Mouse (Mus musculus): ENCODE data around the gene Bicral. TPM values are rescaled to one million over a fixed set of nuclear protein-coding genes. Genes with fewer than 3 reads are reported as not detected.
A peak's percentile ranks its signal among the peaks of the same experiment; 100 is the strongest.
"Not testable (repeated sequence)": the region's sequence is repeated elsewhere in the genome, so short reads cannot be mapped to it uniquely, and the experiment has no call there.

The Bicral gene
- polyA plus RNA-seq, 1 experiment from 2014 or later = 4.0 TPM

DNA sequence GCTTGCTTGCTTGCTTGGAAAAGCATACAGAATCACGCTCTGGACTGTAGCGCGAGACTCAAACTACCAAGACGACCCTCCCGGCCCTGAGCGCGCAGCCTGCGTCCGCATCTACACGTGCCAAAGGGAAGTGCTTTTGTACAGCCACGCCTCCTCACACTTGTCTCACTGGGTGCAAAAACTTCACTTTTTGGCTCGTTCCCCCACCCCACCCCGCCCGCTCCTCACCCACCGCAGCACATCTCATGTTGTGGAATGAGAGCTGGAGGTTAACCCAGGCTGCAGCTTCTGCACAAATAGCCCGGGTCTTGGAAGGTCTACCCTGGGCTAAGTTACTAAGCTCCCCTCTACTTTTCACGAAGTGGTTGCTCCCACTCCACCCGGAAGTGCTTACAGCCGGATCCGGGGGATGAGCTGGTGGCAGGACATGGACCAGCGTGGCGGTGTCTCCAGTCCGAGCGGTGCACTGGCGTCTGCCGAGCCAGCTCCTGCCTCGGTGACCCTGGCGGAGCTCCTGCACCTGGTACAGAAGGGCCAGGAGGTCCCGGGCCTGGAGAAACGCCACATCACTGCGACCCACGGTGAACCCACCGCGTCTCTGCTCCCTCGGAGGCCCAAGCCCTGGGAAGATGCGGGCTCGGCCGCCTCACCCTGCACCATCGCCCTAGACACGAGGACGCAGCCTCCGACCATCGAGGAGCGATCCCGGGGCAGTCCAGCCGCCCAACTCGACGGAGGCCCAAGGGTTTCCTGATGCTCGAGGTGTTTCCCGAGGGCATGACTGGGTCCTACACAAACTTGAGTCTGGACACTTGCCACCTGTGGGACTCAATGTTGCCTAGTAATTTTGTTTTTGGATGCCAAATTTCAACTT, 85.6 kb downstream of the Bicral start, which contains the start of gene 2310039H08Rik:
Gene 2310039H08Rik (plus strand): TSS at position 232 of the 874 bp plus-strand sequence.
- H3K36me3 ChIP-seq = peaks cover 35% of the 10 kb centered on the region
- H3K4me3 ChIP-seq = peak within 1 kb of the TSS; percentile 85

GRCm38 (mm10) chr17:46772038-46772403, 86.3 kb downstream of the Bicral start:
- Histone ChIP-seq H3K36me3 (peaks cover 28% of the 10 kb centered on the region), H3K9me3 (replicated peaks) (no peaks in the 10 kb centered on the region), H3K9ac (peak overlapping the region; percentile 83), H3K27ac (ENCODE audit: poor library complexity, severe bottlenecking) (peak overlapping the region; percentile 68), H3K4me1 (replicated peaks) (peaks cover 17% of the 10 kb centered on the region), H3K27me3 (replicated peaks) (no peaks in the 10 kb centered on the region), H3K4me3 (peak overlapping the region; percentile 85), H3K4me2 (peak overlapping the region; percentile 82)
- WGBS = 8% methylated on average over 5 of the region's 5 CpGs
- ATAC-seq (ENCODE audit: insufficient number of reproducible peaks, low FRiP score) = no peak

More for the DNA sequence above, 85.6 kb downstream of the Bicral start, which contains the start of gene 2310039H08Rik:
- under 1% methylated on average over 50 of the region's 50 CpGs for WGBS
- ATAC-seq (ENCODE audit: insufficient number of reproducible peaks, low FRiP score) = peak; percentile 89
- H3K4me1 ChIP-seq (replicated peaks) = peaks cover 17% of the 10 kb centered on the region
- no peaks in the 10 kb centered on the region for H3K27me3 ChIP-seq (replicated peaks)
- no peaks in the 10 kb centered on the region for H3K9me3 ChIP-seq (replicated peaks)
- peak within 1 kb of the TSS; percentile 68 for H3K27ac ChIP-seq (ENCODE audit: poor library complexity, severe bottlenecking)
- H3K4me2 ChIP-seq = peak within 1 kb of the TSS; percentile 82
- peak within 1 kb of the TSS; percentile 83 for H3K9ac ChIP-seq

DNA sequence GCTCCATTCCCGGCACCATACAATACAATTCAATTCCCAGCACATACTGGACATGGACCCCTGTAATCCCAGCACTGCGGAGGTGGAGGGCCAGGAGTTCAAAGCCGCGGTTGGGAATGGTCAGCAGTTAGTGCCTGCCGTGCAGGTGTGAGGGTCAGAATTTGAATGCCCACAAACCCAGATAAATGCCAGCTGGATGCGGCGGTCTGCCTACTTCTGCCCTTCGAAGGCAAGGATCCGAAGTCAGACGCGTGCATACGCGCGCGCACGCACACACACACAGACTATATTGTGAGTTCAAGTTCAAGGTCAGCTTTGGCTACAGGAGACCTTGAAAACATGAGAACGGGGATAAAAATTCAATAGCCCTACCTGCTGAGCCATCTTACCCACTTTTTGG, 86.7 kb downstream of the Bicral start:
- WGBS = 56% methylated on average over 17 of the region's 17 CpGs
- peaks cover 17% of the 10 kb centered on the region for H3K4me1 ChIP-seq (replicated peaks)
- no peak overlapping the region for H3K27ac ChIP-seq (ENCODE audit: poor library complexity, severe bottlenecking)
- no peak for ATAC-seq (ENCODE audit: insufficient number of reproducible peaks, low FRiP score)
- no peaks in the 10 kb centered on the region for H3K9me3 ChIP-seq (replicated peaks)
- H3K4me3 ChIP-seq = peak overlapping the region; percentile 85
- H3K4me2 ChIP-seq = peak overlapping the region; percentile 82
- peak overlapping the region; percentile 83 for H3K9ac ChIP-seq
- peaks cover 24% of the 10 kb centered on the region for H3K36me3 ChIP-seq
- no peaks in the 10 kb centered on the region for H3K27me3 ChIP-seq (replicated peaks)

DNA sequence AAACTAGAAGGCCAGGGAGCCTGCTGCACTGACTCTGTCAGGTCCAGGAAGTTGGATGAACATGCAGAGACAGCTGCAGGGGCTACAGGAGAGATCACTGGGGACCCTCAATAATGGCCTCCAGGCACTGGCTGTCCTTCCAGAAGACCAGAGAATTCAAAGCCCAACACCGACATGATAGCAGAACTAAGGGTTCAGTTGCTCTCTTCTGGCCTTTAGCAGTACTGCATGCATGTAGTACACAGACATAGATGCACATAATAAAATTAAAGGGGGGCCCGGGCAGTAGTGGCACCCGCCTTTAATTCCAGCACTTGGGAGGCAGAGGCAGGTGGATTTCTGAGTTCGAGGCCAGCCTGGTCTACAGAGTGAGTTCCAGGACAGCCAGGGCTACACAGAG, 87.3 kb downstream of the Bicral start:
- Histone ChIP-seq H3K27me3 (replicated peaks) (no peaks in the 10 kb centered on the region), H3K9me3 (replicated peaks) (no peaks in the 10 kb centered on the region), H3K9ac (no peak overlapping the region), H3K4me3 (no peak overlapping the region), H3K4me2 (no peak overlapping the region), H3K4me1 (replicated peaks) (peaks cover 17% of the 10 kb centered on the region), H3K27ac (ENCODE audit: poor library complexity, severe bottlenecking) (no peak overlapping the region), H3K36me3 (peaks cover 18% of the 10 kb centered on the region)
- WGBS = 81% methylated on average over 4 of the region's 4 CpGs
- ATAC-seq (ENCODE audit: insufficient number of reproducible peaks, low FRiP score) = no peak

GRCm38 (mm10) chr17:46770546-46770945, 87.7 kb downstream of the Bicral start:
- H3K27ac ChIP-seq (ENCODE audit: poor library complexity, severe bottlenecking) = no peak overlapping the region
- no peak overlapping the region for H3K9ac ChIP-seq
- WGBS = 88% methylated on average over 11 of the region's 11 CpGs

DNA sequence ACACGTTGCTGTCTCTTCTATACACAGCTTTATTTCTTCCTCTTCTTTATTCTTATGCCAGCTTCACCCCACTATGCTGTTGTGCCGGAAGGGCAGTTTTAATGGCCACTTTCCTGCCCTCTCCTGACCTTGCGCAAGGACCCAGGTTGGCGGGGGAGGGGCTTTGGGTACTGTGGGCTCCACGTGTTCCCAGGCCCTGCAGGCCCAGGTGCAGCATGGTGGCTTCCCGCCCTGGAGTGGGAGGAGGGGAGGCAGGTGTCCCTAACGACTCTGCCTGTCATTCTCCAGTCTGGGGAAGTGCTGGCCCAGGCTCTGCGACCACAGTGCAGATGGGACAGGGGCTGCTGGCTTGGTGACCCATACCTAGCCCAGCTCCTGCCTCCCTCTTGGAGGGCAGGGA, 90.4 kb downstream of the Bicral start:
- H3K27ac ChIP-seq (ENCODE audit: poor library complexity, severe bottlenecking) = no peak overlapping the region
- no peak for ATAC-seq (ENCODE audit: insufficient number of reproducible peaks, low FRiP score)
- 59% methylated on average over 8 of the region's 8 CpGs for WGBS
- no peaks in the 10 kb centered on the region for H3K27me3 ChIP-seq (replicated peaks)
- H3K4me2 ChIP-seq = no peak overlapping the region
- no peaks in the 10 kb centered on the region for H3K36me3 ChIP-seq
- H3K9me3 ChIP-seq (replicated peaks) = no peaks in the 10 kb centered on the region
- H3K4me3 ChIP-seq = no peak overlapping the region
- H3K4me1 ChIP-seq (replicated peaks) = peaks cover 6% of the 10 kb centered on the region
- no peak overlapping the region for H3K9ac ChIP-seq

More at GRCm38 (mm10) chr17:46770546-46770945, 87.7 kb downstream of the Bicral start:
- Histone ChIP-seq H3K4me3 (no peak overlapping the region), H3K9me3 (replicated peaks) (no peaks in the 10 kb centered on the region), H3K36me3 (peaks cover 14% of the 10 kb centered on the region), H3K4me2 (no peak overlapping the region), H3K4me1 (replicated peaks) (peaks cover 17% of the 10 kb centered on the region), H3K27me3 (replicated peaks) (no peaks in the 10 kb centered on the region)
- no peak for ATAC-seq (ENCODE audit: insufficient number of reproducible peaks, low FRiP score)

DNA sequence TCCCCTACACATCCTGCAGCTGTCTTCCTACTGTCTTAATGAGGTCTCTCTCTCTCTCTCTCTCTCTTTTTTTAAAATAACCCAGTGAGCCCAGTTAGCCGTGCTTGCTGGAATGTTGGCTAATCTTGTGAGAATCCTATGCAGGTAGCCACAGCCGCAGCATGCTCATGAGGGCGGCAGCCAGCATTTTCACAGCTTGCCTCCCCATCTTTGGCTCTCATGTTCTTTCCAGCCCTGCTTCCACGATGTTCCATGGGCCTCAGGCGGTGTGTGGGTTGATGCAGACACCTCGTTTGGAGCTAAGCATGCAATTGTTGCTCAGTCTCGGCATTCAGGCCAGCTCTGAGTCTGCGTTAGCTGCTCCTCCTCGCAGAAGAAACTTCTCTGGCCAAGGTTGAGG, 93.4 kb downstream of the Bicral start:
- not testable (repeated sequence) for H3K9ac ChIP-seq; H3K4me3 ChIP-seq; H3K27me3 ChIP-seq (replicated peaks); ATAC-seq (ENCODE audit: insufficient number of reproducible peaks, low FRiP score); H3K9me3 ChIP-seq (replicated peaks); H3K36me3 ChIP-seq; H3K4me2 ChIP-seq; H3K4me1 ChIP-seq (replicated peaks); H3K27ac ChIP-seq (ENCODE audit: poor library complexity, severe bottlenecking)
- WGBS = 58% methylated on average over 9 of the region's 9 CpGs

- no peak within 1 kb of the TSS for H3K4me2 ChIP-seq
- no peaks in the 10 kb centered on the region for H3K9me3 ChIP-seq (replicated peaks)
- no peaks in the 10 kb centered on the region for H3K4me1 ChIP-seq (replicated peaks)
- no peak within 1 kb of the TSS for H3K4me3 ChIP-seq
- H3K27me3 ChIP-seq (replicated peaks) = no peaks in the 10 kb centered on the region
- no peak within 1 kb of the TSS for H3K9ac ChIP-seq
- H3K27ac ChIP-seq (ENCODE audit: poor library complexity, severe bottlenecking) = no peak within 1 kb of the TSS
- 50% methylated on average over 2 of the region's 2 CpGs for WGBS
- H3K36me3 ChIP-seq = no peaks in the 10 kb centered on the region
- ATAC-seq (ENCODE audit: insufficient number of reproducible peaks, low FRiP score) = no peak
Observed at GRCm38 (mm10) chr17:46763544-46763943, 94.7 kb downstream of the Bicral start, which contains the start of gene Ptcra. Gene Ptcra, minus strand, starts transcription at chr17:46763712.

DNA sequence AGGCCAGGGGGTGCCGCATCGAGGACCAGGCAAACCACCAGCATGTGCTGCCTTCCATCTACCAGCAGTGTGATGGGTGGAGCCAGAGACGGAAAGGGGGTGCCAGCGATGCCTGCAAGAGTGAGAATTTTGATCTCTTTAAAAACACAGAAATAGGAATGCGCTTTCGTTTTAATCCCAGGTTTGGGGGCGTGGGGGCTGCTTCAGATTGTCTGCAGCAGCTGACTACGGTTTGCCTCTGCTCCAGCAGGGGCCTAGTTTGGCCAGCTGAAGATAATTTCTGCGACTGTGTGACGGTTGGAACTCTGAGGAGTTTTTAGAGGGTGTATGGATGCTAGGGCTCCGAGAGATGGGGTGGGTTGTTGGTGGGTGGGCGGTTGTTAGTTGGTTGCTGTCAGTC, 99.5 kb downstream of the Bicral start:
- H3K4me2 ChIP-seq = no peak overlapping the region
- H3K9ac ChIP-seq = no peak overlapping the region

DNA sequence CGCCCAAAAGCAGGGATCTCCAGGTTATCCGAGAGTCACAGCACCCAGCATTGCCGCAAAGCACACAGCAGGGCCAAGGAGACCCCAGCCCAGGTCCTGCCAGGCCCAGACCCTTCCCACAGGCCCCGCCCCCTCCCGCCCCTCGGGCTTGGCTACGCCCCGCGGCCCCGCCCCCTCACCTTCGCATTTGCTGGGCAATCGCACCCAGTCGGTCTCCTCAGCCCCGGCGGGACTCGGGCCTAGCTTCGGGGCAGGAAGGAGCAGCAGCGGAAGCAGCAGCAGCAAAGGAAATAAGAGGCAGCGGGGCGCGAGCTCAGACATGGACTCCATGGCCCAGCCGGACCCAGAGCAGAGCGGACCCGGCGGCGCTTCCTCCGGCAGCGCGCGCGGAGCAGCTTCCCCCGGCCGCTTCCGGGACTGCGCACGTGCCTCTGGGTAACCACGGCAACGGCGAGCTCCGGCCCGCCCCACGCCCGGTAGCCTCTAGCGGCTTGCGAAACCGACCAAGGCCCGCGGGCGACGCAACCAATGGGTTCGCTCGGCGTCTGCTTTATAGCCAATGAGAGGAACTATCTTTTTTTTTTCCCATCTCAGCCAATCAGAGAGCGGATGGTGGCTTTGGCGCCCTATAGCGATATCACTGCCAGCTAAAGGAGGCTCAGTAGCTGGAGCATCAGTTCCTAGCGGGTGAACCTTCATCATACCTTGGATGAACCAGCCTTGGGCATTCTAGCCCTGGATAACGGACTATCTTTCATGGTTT, 106.3 kb downstream of the Bicral start, which contains the start of gene Cnpy3:
Gene Cnpy3 (minus strand): TSS at position 421 of the 763 bp plus-strand sequence.
- Histone ChIP-seq H3K9ac (peak within 1 kb of the TSS; percentile 85), H3K27ac (ENCODE audit: poor library complexity, severe bottlenecking) (peak within 1 kb of the TSS; percentile 89), H3K27me3 (replicated peaks) (peaks cover 4% of the 10 kb centered on the region; the same call in 1 of the 2 replicates), H3K4me1 (replicated peaks) (peaks cover 10% of the 10 kb centered on the region), H3K4me2 (peak within 1 kb of the TSS; percentile 93), H3K4me3 (peak within 1 kb of the TSS; percentile 72), H3K9me3 (replicated peaks) (peaks cover 8% of the 10 kb centered on the region; the same call in 1 of the 2 replicates), H3K36me3 (peaks cover 9% of the 10 kb centered on the region; the same call in 1 of the 2 replicates)
- ATAC-seq (ENCODE audit: insufficient number of reproducible peaks, low FRiP score) = peak; percentile 99
- WGBS = under 1% methylated on average over 58 of the region's 58 CpGs

More for the DNA sequence above, 99.5 kb downstream of the Bicral start:
- Histone ChIP-seq H3K4me1 (replicated peaks) (no peaks in the 10 kb centered on the region), H3K36me3 (no peaks in the 10 kb centered on the region), H3K27ac (ENCODE audit: poor library complexity, severe bottlenecking) (no peak overlapping the region), H3K27me3 (replicated peaks) (peaks cover 4% of the 10 kb centered on the region; the same call in 1 of the 2 replicates), H3K4me3 (no peak overlapping the region), H3K9me3 (replicated peaks) (peaks cover 8% of the 10 kb centered on the region; the same call in 1 of the 2 replicates)
- whole genome bisulfite sequencing = 71% methylated on average over 12 of the region's 12 CpGs
- ATAC-seq (ENCODE audit: insufficient number of reproducible peaks, low FRiP score) = no peak

All from heart, embryonic 12.5 days (tissue).